Mouse (Mus musculus) small intestine, adult 2 months (tissue): ENCODE results near the gene Dglucy.

Experiments used
- CTCF ChIP-seq: fragments of 200-500 bp; IDR thresholded peaks from 2 replicates; pipeline ENCODE4 v1.5.1; 2012; ENCODE audit warnings: low read depth, mild to moderate bottlenecking, control low read depth, inconsistent platforms, low read length, moderate library complexity, mixed read lengths; ENCODE audit not compliant: insufficient replicate concordance, insufficient read length; ENCODE audit errors: extremely low read depth
- POLR2A ChIP-seq: fragments of 200-500 bp; IDR thresholded peaks from 2 replicates; pipeline ENCODE4 v1.6.1; 2012; ENCODE audit warnings: low read depth, mild to moderate bottlenecking, control low read depth, inconsistent platforms, low read length, moderate library complexity

DNA sequence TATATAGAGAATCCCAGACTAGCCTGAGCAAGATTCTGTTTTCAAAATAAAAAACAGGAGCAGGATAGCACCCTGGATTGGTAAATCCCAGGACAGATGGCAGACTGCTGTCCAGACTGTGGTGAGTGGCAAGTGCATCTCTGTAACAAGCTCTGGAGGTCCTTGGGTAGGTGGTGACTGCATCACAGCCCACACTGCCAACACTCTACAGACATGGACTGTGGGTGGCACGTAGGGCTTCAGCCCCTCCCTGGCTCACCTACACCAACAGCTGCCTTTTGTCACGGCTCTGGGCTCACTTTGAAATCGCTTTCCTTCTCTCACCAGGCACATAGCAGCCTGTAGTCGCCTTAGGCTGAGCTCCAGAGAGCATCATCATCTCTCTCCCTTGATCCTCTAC is 164.3 kb downstream of the Dglucy start:
- TF ChIP-seq CTCF: no peak
- no peak for TF ChIP-seq POLR2A
